Mouse (Mus musculus) large intestine, adult 2 months (tissue): ENCODE data around the gene Mboat2. TPM values are rescaled to one million over a fixed set of nuclear protein-coding genes. Genes with fewer than 3 reads are reported as not detected.

ENCODE experiments used
- DNase-seq: peaks from one replicate; pipeline ENCODE4 v3.0.0-alpha.2; 2012; ENCODE audit warnings: low read depth, low spot score
- WGBS: fragments of 180-500 bp; shearing (Covaris S2); methylation state at CpG from one replicate; pipeline ENCODE4 v1.1.7; 2018; 5-methylcytosine and 5-hydroxymethylcytosine counted together
- polyA plus RNA-seq: library from polyadenylated mRNA; depleted of rRNA; stranded (reverse); fragments of >200 nt; gene quantifications from 2 replicates; pipeline ENCODE4 v1.2.3, GENCODE M21; 2012; rRNA removed

The Mboat2 gene
- 0.92 and 0.93 TPM in 2 replicates for polyA plus RNA-seq

GRCm38 (mm10) chr12:24830766-24831152 is at the start of gene Mboat2:
Gene Mboat2, plus strand, starts transcription at chr12:24830879.
- no peak for DNase-seq
- WGBS, result under 1% methylated on average over 24 of the region's 24 CpGs

- no peak for DNase-seq
- WGBS, result 43% methylated on average over 4 of the region's 4 CpGs
These were observed 46.9 kb upstream of the Mboat2 start for GRCm38 (mm10) chr12:24783735-24784134.

GRCm38 (mm10) chr12:24785882-24786281 is 44.8 kb upstream of the Mboat2 start:
- WGBS, result 76% methylated on average over 5 of the region's 5 CpGs
- no peak for DNase-seq

GRCm38 (mm10) chr12:24786316-24786715 is 44.4 kb upstream of the Mboat2 start:
- DNase-seq, result no peak
- 63% methylated on average over 4 of the region's 4 CpGs for WGBS

- no peak for DNase-seq
- 55% methylated on average over 1 of the region's 1 CpGs for WGBS
These were observed 41.0 kb upstream of the Mboat2 start for GRCm38 (mm10) chr12:24789659-24790058.

- WGBS, result 15% methylated on average over 1 of the region's 1 CpGs
These were observed 19.4 kb upstream of the Mboat2 start for GRCm38 (mm10) chr12:24811230-24811629.

GRCm38 (mm10) chr12:24811906-24812305 is 18.8 kb upstream of the Mboat2 start:
- no peak for DNase-seq
- WGBS, result 74% methylated on average over 4 of the region's 4 CpGs

More at GRCm38 (mm10) chr12:24811230-24811629, 19.4 kb upstream of the Mboat2 start:
- no peak for DNase-seq

- 50% methylated on average over 2 of the region's 2 CpGs for WGBS
- DNase-seq, result no peak
These were observed 7.8 kb upstream of the Mboat2 start for GRCm38 (mm10) chr12:24822831-24823230.

GRCm38 (mm10) chr12:24823636-24824354 is 6.9 kb upstream of the Mboat2 start:
- 66% methylated on average over 3 of the region's 3 CpGs for WGBS
- no peak for DNase-seq

GRCm38 (mm10) chr12:24830086-24830485 is 593 bp upstream of the Mboat2 start:
- 94% methylated on average over 1 of the region's 1 CpGs for WGBS

GRCm38 (mm10) chr12:24831153-24831963 is 679 bp downstream of the Mboat2 start:
- 1% methylated on average over 94 of the region's 95 CpGs for WGBS
- DNase-seq, result no peak

More at GRCm38 (mm10) chr12:24830086-24830485, 593 bp upstream of the Mboat2 start:
- DNase-seq, result no peak

- 4% methylated on average over 32 of the region's 32 CpGs for WGBS
- no peak for DNase-seq
These were observed 1.3 kb downstream of the Mboat2 start for GRCm38 (mm10) chr12:24831964-24832427.

GRCm38 (mm10) chr12:24832438-24832837 is 1.8 kb downstream of the Mboat2 start:
- DNase-seq, result no peak
- 63% methylated on average over 2 of the region's 2 CpGs for WGBS

- DNase-seq, result no peak
- 63% methylated on average over 2 of the region's 2 CpGs for WGBS
These were observed 7.3 kb downstream of the Mboat2 start for GRCm38 (mm10) chr12:24837947-24838346.

- 67% methylated on average over 9 of the region's 9 CpGs for WGBS
- no peak for DNase-seq
These were observed 10.6 kb downstream of the Mboat2 start for GRCm38 (mm10) chr12:24841115-24841879.

GRCm38 (mm10) chr12:24842299-24842910 is 11.7 kb downstream of the Mboat2 start:
- 78% methylated on average over 11 of the region's 11 CpGs for WGBS
- DNase-seq, result no peak

GRCm38 (mm10) chr12:24843395-24844072 is 12.9 kb downstream of the Mboat2 start:
- WGBS, result 52% methylated on average over 7 of the region's 7 CpGs
- DNase-seq, result no peak

- WGBS, result 23% methylated on average over 4 of the region's 4 CpGs
- DNase-seq, result no peak
These were observed 14.7 kb downstream of the Mboat2 start for GRCm38 (mm10) chr12:24845344-24845743.

- WGBS, result 78% methylated on average over 5 of the region's 5 CpGs
These were observed 17.4 kb downstream of the Mboat2 start for GRCm38 (mm10) chr12:24848107-24848506.

More at GRCm38 (mm10) chr12:24848107-24848506, 17.4 kb downstream of the Mboat2 start:
- DNase-seq, result no peak
